Mouse (Mus musculus): ENCODE measurements around the gene Neurod4.

- TF ChIP-seq TAL1 (IDR thresholded peaks at IDR 0.05; ENCODE audit: low read length): no peak
- no peak for TF ChIP-seq GATA1 (IDR thresholded peaks at IDR 0.05; ENCODE audit: low read length)
Measured at GRCm38 (mm10) chr10:130293741-130294408, 13.8 kb upstream of the Neurod4 start.

Measured in erythroblast, embryonic 14.5 days (primary cell).